Mouse (Mus musculus) C2C12 (cell line): Measurements from ENCODE around the gene Ccm2.

ENCODE experiments used
- CEBPB ChIP-seq: IDR thresholded peaks from one replicate; pipeline ENCODE4 v1.6.1; 2011; ENCODE audit warnings: low read depth, mild to moderate bottlenecking, control low read depth, moderate library complexity
- CTCF ChIP-seq: IDR thresholded peaks from one replicate; pipeline ENCODE4 v1.5.1; 2011; ENCODE audit not compliant: control insufficient read depth, insufficient read depth, insufficient read length
- FOSL1 ChIP-seq: IDR thresholded peaks from one replicate; pipeline ENCODE4 v1.8.0; 2011; ENCODE audit warnings: mild to moderate bottlenecking, low read length; ENCODE audit not compliant: poor library complexity, insufficient read depth, severe bottlenecking
- MAX ChIP-seq: IDR thresholded peaks from one replicate; pipeline ENCODE4 v1.6.1; 2011; ENCODE audit warnings: mild to moderate bottlenecking, control low read depth
- USF1 ChIP-seq: IDR thresholded peaks from one replicate; pipeline ENCODE4 v1.6.1; 2011; ENCODE audit warnings: low read depth, mild to moderate bottlenecking, control low read depth, moderate library complexity

GRCm38 (mm10) chr11:6603224-6603623 is 56.5 kb downstream of the Ccm2 start:
- TF ChIP-seq CTCF (no peak), USF1 (no peak), CEBPB (no peak), FOSL1 (no peak), MAX (no peak)
